Mouse (Mus musculus): ENCODE data around the gene Adcy9.

- TF ChIP-seq POLR2A (IDR thresholded peaks at IDR 0.05; ENCODE audit: control insufficient read depth in 1 of 2, insufficient read depth in 1 of 2, low read depth in 1 of 2, low read length in 2 of 2, poor library complexity in 1 of 2) (no peak), CTCF (IDR thresholded peaks at IDR 0.05 in 2 of 3, conservative IDR thresholded peaks at IDR 0.05 in 1 of 3; ENCODE audit: control insufficient read depth in 1 of 3, insufficient read depth in 1 of 3, low read depth in 2 of 3, low read length in 3 of 3, poor library complexity in 1 of 3, severe bottlenecking in 1 of 3) (no peak), GABPA (IDR thresholded peaks at IDR 0.05; ENCODE audit: low read depth, low read length) (no peak), NELFE (IDR thresholded peaks at IDR 0.05; ENCODE audit: low read depth, low read length) (no peak), ZMIZ1 (IDR thresholded peaks at IDR 0.05; ENCODE audit: low read depth, low read length) (no peak), CHD2 (IDR thresholded peaks at IDR 0.05; ENCODE audit: low read length) (no peak), RCOR1 (IDR thresholded peaks at IDR 0.05; ENCODE audit: low read depth, low read length) (no peak), ZC3H11A (IDR thresholded peaks at IDR 0.05; ENCODE audit: low read depth, low read length) (no peak), CHD1 (IDR thresholded peaks at IDR 0.05; ENCODE audit: low read depth, low read length) (no peak), JUND (IDR thresholded peaks at IDR 0.05; ENCODE audit: low read depth, low read length) (no peak)
These were observed 16.4 kb upstream of the Adcy9 start for GRCm38 (mm10) chr16:4436738-4437137.

Data from MEL (cell line).